Mouse (Mus musculus) left cerebral cortex, postnatal 4 days (tissue): ENCODE measurements around the gene Minpp1. TPM values are rescaled to one million over a fixed set of nuclear protein-coding genes. Genes with fewer than 3 reads are reported as not detected.
"Not testable (repeated sequence)": the region's sequence is repeated elsewhere in the genome, so short reads cannot be mapped to it uniquely, and the experiment has no call there.

Experiments used
- DNase-seq: peaks from one replicate; pipeline ENCODE4 v3.0.0-alpha.2; 2022
- intact Hi-C: fragments of 180-260 bp; cut with DNase I; formaldehyde crosslinking; loops from one replicate; pipeline ENCODE4 v1.15.1; 2025
- total RNA-seq, 2 experiments: library from RNA; stranded (reverse); gene quantifications; 2 replicates each; pipeline ENCODE4 v1.2.3; 2021

Minpp1 gene
- 10 to 100 TPM; 47.2 to 48.5 TPM for total RNA-seq

GRCm38 (mm10) chr19:32485681-32486105, at the start of gene Minpp1:
Gene Minpp1 (plus strand): TSS chr19:32485769.
- DNase-seq, result peak; percentile 89
- intact Hi-C loops, result loop anchor here (5.0 to 10.0 kb wide), 2 partner anchors 381 to 513 kb away; partner anchors contain the start of gene Asah2

- DNase-seq, result no peak
- intact Hi-C loops, result no loop called here
These were observed 46.2 kb upstream of the Minpp1 start for GRCm38 (mm10) chr19:32439356-32439755.

- DNase-seq, result peak; percentile 6
- intact Hi-C loops, result no loop called here
These were observed 44.0 kb upstream of the Minpp1 start for GRCm38 (mm10) chr19:32441568-32441967.

- no peak for DNase-seq
- intact Hi-C loops, result no loop called here
These were observed 36.6 kb upstream of the Minpp1 start for GRCm38 (mm10) chr19:32448931-32449330.

- intact Hi-C loops, result no loop called here
- no peak for DNase-seq
These were observed 33.3 kb upstream of the Minpp1 start for GRCm38 (mm10) chr19:32452231-32452630.

- DNase-seq, result no peak
- intact Hi-C loops, result no loop called here
These were observed 28.8 kb upstream of the Minpp1 start for GRCm38 (mm10) chr19:32456744-32457143.

GRCm38 (mm10) chr19:32457631-32458030, 27.9 kb upstream of the Minpp1 start:
- intact Hi-C loops, DNase-seq: not testable (repeated sequence)

GRCm38 (mm10) chr19:32463037-32463436, 22.5 kb upstream of the Minpp1 start:
- DNase-seq, result no peak
- intact Hi-C loops, result no loop called here

- DNase-seq, result no peak
- intact Hi-C loops, result no loop called here
These were observed 20.3 kb upstream of the Minpp1 start for GRCm38 (mm10) chr19:32465228-32465627.

GRCm38 (mm10) chr19:32466478-32466877, 19.1 kb upstream of the Minpp1 start, which contains the start of gene Rpl9-ps6:
Gene Rpl9-ps6 (minus strand): TSS chr19:32466578.
- DNase-seq, result no peak
- intact Hi-C loops, result no loop called here

GRCm38 (mm10) chr19:32467325-32467724, 18.2 kb upstream of the Minpp1 start:
- DNase-seq, result no peak
- intact Hi-C loops, result no loop called here

- peak; percentile 18 for DNase-seq
These were observed 15.5 kb upstream of the Minpp1 start for GRCm38 (mm10) chr19:32470059-32470497.

GRCm38 (mm10) chr19:32470570-32471263, 14.9 kb upstream of the Minpp1 start:
- intact Hi-C loops, result no loop called here
- DNase-seq, result no peak

More at GRCm38 (mm10) chr19:32470059-32470497, 15.5 kb upstream of the Minpp1 start:
- intact Hi-C loops, result no loop called here

GRCm38 (mm10) chr19:32476016-32476711, 9.4 kb upstream of the Minpp1 start:
- intact Hi-C loops, result no loop called here
- DNase-seq, result no peak

GRCm38 (mm10) chr19:32476712-32477052, 8.9 kb upstream of the Minpp1 start:
- intact Hi-C loops, result no loop called here
- no peak for DNase-seq

GRCm38 (mm10) chr19:32480255-32480654, 5.3 kb upstream of the Minpp1 start:
- DNase-seq, result no peak
- intact Hi-C loops, result loop anchor here (10.0 kb wide), 1 partner anchor 375 kb away; the partner anchor contains the start of gene Asah2

- intact Hi-C loops, result loop anchor here (10.0 kb wide), 1 partner anchor 376 kb away; the partner anchor contains the start of gene Asah2
- no peak for DNase-seq
These were observed 4.7 kb upstream of the Minpp1 start for GRCm38 (mm10) chr19:32480791-32481442.

- intact Hi-C loops, result loop anchor here (10.0 kb wide), 1 partner anchor 377 kb away; the partner anchor contains the start of gene Asah2
These were observed 4.1 kb upstream of the Minpp1 start for GRCm38 (mm10) chr19:32481511-32481910.

GRCm38 (mm10) chr19:32484941-32485660, 468 bp upstream of the Minpp1 start:
- no peak for DNase-seq
- intact Hi-C loops, result loop anchor here (5.0 to 10.0 kb wide), 2 partner anchors 380 to 513 kb away; partner anchors contain the start of gene Asah2

More at GRCm38 (mm10) chr19:32481511-32481910, 4.1 kb upstream of the Minpp1 start:
- no peak for DNase-seq

- intact Hi-C loops, result loop anchor here (5.0 to 10.0 kb wide), 2 partner anchors 381 to 514 kb away; partner anchors contain the start of gene Asah2
These were observed 646 bp downstream of the Minpp1 start for GRCm38 (mm10) chr19:32486106-32486724.

More at GRCm38 (mm10) chr19:32486106-32486724, 646 bp downstream of the Minpp1 start:
- DNase-seq, result peak; percentile 55
